ENCODE assay signal across 8 mouse cellular contexts in the genomic region with DNA sequence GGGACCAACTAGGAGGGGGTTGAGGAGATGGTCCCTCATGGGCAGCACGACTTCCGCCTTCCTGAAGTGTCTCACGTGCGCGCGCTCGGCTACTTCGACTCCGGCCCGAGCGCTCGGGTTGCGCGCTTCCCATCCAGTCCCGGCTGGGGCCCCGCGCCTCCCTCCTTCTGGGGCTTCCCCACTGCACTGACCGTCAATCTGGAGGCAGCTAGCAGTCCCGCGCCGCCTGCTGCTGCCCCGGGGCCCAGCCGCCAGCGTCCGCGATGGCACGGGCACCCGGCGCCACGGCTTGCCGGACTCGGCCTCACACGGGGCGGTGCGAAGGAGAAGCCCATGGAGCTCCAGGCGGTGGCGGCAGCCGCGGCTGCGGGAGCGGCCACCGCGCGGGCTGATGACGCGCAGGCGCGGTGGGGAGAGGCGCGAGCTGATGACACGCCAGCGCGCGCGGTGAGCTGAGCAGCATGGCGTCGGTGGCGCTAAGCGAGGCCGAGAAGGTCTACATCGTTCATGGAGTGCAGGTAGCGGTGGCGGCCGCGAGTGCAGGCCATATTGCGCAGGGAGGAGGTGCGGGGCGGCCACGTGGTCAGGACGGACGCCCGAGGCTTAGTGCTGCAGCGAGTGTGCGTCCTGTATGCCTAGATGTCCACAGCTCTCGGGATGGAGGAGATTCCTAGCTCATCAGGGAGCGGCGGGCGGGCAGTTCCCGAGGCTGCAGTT. TPM values are rescaled to one million over a fixed set of nuclear protein-coding genes. Genes with fewer than 3 reads are reported as not detected.
DNase-seq lines count a peak whose midpoint lies in the region; ATAC-seq lines count a peak whose summit lies in the region.

A gene (minus strand): TSS at position 401 of the 717 bp plus-strand sequence.
A gene (plus strand): TSS at position 411 of the 717 bp plus-strand sequence.

- peak; percentile 94 for DNase-seq in NIH3T3 (ENCODE audit: low read depth)
- peak; percentile 94 for DNase-seq in cerebellum, postnatal 10 days
- DNase-seq in frontal cortex, postnatal 14 days (ENCODE audit: low spot score in 2 of 2): peak; percentile 79
- peak; percentile 80 to 92 for DNase-seq in layer of hippocampus, postnatal 25 days (ENCODE audit: extremely low spot score in 1 of 2, low spot score in 1 of 2)
- DNase-seq in lung, postnatal 25 days (ENCODE audit: low spot score): peak; percentile 81
- DNase-seq in retina, embryonic 14.5 days (ENCODE audit: low spot score): peak; percentile 95
- peak; percentile 93 for DNase-seq in thymus, postnatal 4 days

- peak within 1 kb of the TSS; percentile 77 for H3K4me2 ChIP-seq in hindbrain, embryonic 13.5 days

- H3K27ac ChIP-seq in hindbrain, embryonic 13.5 days: peak within 1 kb of the TSS; percentile 96

- no peaks in the 10 kb centered on the region for H3K27me3 ChIP-seq in hindbrain, embryonic 13.5 days

- WGBS in hindbrain, embryonic 13.5 days: under 1% methylated on average over 73 of the region's 79 CpGs

- H3K4me3 ChIP-seq in hindbrain, embryonic 13.5 days: peak within 1 kb of the TSS; percentile 86

- H3K36me3 ChIP-seq in hindbrain, embryonic 13.5 days: peaks cover 15% of the 10 kb centered on the region

- H3K4me1 ChIP-seq in hindbrain, embryonic 13.5 days (replicated peaks): peaks cover 28% of the 10 kb centered on the region

- H3K9me3 ChIP-seq in hindbrain, embryonic 13.5 days: no peaks in the 10 kb centered on the region

- H3K9ac ChIP-seq in hindbrain, embryonic 13.5 days: peak within 1 kb of the TSS; percentile 93

- peak; percentile 95 for ATAC-seq in hindbrain, embryonic 13.5 days (ENCODE audit: low FRiP score)

RNA-seq across cellular contexts. Expression of the first gene that starts in this region (rescaled TPM):
- polyA plus RNA-seq in hindbrain, embryonic 13.5 days (2015; fragmentation: Nextera tagmentation; extraction: Ambion mirVana): 81.8 TPM in 2 replicates
- 10 to 100 TPM; 61.9 to 64.1 TPM for total RNA-seq in layer of hippocampus, postnatal 25 days (2021)

RNA-seq across cellular contexts. Expression of the second gene that starts in this region (rescaled TPM):
- 75.8 and 78.1 TPM in 2 replicates for polyA plus RNA-seq in hindbrain, embryonic 13.5 days (2015; fragmentation: Nextera tagmentation; extraction: Ambion mirVana)
- total RNA-seq in layer of hippocampus, postnatal 25 days (2021): 10 to 100 TPM; 40.0 to 42.9 TPM

Comparison
In these comparisons a context has a peak if more than half of its experiments do, and no peak if none do; other contexts are left out.
1. Peak in every context shown above with its lines: DNase-seq, ATAC-seq, H3K4me3 ChIP-seq and H3K27ac ChIP-seq.